Mouse (Mus musculus) ES-CJ7 (cell line): ENCODE data around the gene Lefty2.
"Not testable (repeated sequence)": the region's sequence is repeated elsewhere in the genome, so short reads cannot be mapped to it uniquely, and the experiment has no call there.

Experiments
- DNase-seq: peaks from one replicate; pipeline ENCODE4 v3.0.0; 2011; ENCODE audit warnings: low read depth, low spot score

Gene Lefty2

DNA sequence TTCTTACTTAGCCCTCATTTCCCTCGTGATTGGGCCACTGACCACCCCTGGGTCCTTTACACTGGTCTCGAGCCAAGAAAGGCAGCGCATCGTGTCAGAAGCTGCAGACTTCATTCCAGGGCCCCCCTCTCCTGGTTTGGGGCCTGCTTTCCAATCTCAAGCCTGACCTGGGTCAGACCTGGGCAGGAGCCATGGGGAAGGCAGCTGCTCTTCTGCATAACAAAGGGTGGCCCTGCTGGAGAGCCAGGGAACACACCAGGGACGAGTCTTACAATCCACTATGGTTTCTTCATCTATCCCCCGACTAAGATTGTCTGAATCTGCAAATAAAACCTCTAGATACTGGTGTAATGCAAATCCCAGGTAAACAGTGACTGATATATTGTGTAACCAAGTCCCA is 40.8 kb downstream of the Lefty2 start:
- peak; percentile 83 for DNase-seq

DNA sequence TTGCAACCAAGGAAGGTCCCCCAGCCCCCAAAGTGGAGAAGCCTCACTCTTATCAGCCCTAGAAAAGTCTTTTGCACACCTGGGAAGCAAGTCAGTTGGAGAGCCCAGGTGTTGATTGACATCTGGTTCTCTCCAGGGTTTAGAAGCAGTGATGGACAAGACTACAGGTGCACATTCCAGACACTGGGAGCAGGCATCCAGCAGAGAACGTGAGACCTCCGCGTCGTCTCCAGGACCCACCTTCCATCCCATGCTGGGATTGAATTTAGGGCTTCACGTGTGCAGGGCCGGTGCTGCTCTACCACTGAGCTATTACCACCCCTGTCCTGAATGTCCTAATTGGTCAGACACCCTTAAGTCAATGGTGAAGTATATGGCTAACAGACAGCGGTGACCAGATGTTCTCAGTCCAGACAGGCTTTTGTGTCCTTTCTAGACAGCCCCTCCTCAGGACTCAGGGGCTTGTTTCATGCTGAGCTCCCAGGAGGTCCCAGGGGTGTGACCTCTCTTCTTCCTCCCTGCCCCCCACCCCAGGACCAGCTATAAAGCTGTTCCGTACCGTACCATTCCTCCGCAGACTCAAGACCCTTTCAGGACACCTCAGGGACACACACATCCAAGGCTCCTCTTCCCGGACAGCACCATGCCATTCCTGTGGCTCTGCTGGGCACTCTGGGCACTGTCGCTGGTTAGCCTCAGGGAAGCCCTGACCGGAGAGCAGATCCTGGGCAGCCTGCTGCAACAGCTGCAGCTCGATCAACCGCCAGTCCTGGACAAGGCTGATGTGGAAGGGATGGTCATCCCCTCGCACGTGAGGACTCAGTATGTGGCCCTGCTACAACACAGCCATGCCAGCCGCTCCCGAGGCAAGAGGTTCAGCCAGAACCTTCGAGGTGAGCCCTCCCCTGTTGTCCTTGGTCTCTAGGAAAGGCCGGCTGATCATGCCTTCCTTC is 41.8 kb downstream of the Lefty2 start, which contains the start of gene Lefty1:
Gene Lefty1 (plus strand): TSS at position 556 of the 953 bp plus-strand sequence.
- peak; percentile 83 for DNase-seq

- DNase-seq, result peak; percentile 78
Measured at GRCm38 (mm10) chr1:180936610-180937398, 43.9 kb downstream of the Lefty2 start.

DNA sequence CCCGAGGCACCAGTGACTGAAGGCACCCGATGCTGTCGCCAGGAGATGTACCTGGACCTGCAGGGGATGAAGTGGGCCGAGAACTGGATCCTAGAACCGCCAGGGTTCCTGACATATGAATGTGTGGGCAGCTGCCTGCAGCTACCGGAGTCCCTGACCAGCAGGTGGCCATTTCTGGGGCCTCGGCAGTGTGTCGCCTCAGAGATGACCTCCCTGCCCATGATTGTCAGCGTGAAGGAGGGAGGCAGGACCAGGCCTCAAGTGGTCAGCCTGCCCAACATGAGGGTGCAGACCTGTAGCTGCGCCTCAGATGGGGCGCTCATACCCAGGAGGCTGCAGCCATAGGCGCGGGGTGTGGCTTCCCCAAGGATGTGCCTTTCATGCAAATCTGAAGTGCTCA is 44.7 kb downstream of the Lefty2 start:
- peak; percentile 53 for DNase-seq

GRCm38 (mm10) chr1:180938781-180939180 is 45.9 kb downstream of the Lefty2 start:
- DNase-seq, result not testable (repeated sequence)

DNA sequence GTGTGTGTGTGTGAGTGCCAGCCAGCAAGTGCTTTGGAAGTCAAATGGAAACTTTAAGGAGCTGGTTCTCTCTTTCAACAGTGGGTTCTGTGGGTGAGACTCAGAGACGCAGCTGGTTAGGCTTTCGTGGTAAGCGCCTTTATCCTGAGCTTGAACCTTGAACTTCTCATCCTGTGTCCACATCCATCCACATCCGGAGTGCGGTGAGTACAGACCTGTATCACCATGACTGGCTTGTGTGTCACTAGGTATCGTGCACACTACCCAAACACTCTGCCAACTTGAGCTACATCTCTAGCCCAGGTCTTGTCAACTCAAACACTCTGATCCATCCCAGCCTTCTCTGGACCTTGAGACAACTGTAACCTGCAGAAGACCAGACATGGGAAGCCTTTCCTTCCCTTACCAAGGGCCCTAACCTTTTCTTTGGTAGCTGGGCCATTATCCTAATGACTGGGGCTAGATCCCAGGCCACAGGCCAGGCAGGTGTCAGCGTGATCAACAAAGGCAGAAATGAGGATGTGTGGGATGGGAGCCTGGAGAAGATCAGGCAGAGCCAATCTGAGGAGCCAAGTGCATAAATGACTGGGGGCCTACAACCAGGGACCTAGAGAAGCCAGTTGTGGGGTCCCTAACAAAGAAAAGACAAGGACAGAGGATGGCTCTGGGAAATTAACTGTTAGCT is 48.0 kb downstream of the Lefty2 start:
- no peak for DNase-seq

DNA sequence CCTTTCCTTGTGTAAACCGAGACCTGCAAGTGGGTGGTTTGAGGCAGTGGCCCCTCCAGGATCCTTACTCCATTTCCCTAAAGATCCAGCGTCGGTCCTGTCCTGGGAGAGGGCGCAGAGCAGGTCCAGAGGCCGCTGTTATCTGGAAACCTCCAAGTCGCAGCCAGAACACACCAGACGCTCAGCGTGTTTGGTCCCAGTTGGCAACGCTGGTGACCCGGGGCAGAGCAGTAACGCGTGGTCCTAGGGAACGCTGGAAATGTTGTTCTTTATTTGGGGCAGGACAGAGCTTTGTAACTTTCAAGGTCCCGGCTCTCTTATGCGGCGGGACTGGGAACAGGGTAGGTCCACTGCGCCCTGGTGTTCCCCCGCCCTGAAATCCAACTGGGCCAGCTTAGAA is 48.8 kb downstream of the Lefty2 start:
- DNase-seq, result no peak

DNA sequence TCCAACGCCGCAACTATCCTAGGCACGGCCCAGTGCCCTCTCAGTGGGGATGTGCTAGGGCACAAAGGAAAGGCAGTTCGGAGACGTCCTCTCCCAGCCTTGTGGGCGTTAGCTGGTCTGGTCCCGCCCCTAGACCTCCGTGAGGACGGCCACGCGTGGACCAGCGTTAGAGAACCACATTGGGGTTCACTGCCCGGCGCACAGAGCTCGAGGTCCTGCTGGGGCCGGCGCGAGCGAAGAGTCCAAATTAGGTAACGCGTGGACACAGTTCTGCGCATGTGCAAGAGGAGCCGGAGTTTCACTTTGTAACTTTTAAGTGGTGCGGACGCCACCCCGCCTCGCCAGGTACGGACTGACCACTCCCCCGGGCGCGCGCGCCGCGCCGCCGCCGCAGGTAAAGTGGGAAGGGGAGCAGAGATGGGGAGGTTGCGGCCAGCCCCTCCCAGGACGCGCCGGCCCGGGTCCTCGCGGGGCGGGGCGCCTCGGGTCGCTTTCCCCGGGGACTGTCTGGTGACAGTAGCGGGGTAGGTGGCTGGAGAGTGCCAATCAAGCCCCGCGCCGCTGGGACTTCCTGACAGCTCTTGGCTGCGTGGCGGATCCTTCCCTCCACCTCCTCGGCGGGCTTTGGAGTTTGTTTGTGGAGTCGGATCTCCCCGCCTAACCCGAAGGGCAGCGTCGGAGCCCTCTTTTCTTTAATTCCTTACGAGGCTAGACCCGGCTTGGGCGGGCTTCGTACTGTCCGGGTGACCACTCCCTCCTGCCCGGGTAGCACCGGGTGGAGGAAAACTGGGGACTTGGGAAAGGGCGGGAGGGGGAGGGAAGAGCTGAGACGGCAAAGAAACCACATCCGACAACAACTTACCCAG is 49.5 kb downstream of the Lefty2 start, which contains the start of gene Tmem63a:
Gene Tmem63a (plus strand): TSS at position 179 of the 866 bp plus-strand sequence.
- peak; percentile 68 for DNase-seq

DNA sequence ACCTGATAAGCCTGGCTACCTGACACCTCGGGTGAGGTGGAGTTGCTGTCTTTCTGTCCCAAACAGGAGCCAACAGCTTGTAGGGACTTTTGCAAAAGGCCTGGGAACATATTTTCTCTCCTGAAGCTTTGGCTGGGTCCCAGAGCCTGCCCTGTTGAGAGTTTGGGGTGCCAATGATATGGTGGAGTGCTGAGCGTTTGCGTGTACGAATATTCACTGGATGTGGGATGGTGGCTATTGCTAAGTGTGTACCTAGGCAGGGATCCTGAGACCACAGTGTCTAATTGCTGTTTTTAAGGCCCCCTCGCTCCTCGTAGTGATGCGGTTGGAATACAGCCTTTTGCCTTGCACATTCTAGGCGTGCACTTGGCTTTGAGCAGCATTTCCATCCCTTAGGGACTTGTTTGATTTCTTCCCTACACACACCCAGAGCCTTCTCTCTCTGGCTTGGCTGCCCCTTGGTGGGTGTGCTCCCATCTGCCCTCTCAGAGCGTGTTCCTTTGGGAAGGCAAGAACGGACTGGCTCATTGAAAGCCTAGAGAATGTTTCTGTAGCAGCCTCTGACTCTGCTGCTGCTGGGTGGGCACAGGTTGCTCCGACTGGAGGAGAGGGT is 50.2 kb downstream of the Lefty2 start:
- DNase-seq, result no peak

DNA sequence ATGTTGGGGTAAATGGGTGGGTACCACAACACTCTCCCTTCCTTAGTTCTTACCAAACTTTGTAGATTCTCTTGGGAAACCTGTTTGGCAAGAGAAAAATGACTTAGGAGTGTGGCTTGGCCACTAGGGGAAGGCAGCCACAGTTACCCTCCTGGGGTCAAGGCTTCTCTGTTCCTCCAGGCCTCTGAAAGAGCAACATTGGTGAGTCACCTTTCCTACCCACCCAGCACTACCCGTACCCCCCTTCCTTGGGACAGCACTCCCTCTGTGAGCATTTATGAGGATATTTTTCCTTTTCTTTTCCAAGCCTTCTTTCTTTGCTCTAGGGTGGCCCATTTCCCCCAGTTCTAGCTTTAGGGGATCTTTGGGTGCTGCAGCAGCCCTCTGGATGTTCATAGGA is 51.0 kb downstream of the Lefty2 start:
- no peak for DNase-seq

DNA sequence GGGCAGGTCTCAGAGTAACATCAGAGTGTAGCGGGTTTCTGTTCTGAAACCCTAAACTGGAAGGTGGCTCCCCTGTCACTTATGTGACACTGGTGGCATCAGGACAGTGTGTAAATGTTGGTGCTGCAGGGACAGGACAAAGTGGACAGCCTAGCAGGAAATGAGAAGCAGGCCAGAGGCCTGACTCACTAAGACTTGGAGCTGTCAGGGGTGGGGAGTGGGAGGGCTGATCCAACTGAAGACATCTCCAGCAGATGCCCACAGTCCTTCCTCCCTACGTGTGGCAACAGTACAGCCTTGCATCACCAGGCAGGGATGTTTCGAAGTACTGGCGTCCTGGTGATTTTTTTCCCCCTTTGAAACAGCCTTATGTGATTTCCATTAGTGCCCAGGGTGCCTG is 51.6 kb downstream of the Lefty2 start:
- no peak for DNase-seq

DNA sequence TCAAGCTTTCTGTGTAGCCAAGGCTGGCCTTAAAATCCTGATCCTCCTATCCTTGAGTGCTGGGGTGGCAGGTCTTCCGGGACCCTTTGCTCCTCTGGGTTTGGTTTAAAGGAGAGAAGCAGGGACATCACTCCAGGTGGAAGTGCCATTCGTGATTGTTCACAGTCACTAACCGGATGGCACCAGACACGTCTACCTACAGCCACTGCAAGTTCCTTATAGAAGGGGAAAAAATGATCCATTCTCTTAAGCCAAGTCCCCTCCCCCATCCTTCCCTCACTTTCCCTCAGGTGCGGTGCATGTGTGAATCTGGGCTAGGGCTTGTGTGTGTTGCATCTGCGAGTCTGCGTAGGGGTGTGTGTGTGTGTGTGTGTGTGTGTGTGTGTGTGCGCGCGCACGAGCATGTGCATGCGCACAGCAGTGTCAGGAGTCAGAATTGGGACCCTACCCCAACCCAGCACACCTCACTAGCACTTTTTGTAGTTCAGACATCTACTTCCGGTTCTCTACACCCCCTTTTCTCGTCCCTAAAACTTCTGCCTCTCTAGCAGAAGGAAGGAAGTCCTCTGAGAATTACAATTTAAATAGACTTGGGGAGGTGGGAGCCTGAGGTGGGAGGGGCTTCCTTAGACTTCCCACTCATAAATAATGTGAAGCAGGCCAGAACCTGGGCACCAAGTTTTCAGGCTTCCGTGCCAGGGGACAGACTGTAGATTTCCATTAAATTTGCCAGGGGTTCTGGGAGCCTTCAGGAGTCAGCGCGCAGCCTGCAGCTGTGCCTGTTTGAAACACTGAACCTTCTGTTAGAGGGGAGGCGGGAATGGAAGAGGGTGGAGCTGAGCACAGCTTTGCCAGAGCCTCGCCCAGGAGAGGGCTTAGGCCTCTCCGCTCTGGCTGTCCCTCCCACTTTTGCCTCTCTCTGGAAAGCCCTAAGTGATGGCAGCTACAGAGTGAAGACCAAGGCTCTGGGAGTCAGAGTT is 52.4 kb downstream of the Lefty2 start:
- DNase-seq, result peak; percentile 81

- DNase-seq, result no peak
Measured at GRCm38 (mm10) chr1:180946448-180946847, 53.5 kb downstream of the Lefty2 start.
